Mouse (Mus musculus): Measurements from ENCODE around the gene Dock7.

Gene Dock7

DNA sequence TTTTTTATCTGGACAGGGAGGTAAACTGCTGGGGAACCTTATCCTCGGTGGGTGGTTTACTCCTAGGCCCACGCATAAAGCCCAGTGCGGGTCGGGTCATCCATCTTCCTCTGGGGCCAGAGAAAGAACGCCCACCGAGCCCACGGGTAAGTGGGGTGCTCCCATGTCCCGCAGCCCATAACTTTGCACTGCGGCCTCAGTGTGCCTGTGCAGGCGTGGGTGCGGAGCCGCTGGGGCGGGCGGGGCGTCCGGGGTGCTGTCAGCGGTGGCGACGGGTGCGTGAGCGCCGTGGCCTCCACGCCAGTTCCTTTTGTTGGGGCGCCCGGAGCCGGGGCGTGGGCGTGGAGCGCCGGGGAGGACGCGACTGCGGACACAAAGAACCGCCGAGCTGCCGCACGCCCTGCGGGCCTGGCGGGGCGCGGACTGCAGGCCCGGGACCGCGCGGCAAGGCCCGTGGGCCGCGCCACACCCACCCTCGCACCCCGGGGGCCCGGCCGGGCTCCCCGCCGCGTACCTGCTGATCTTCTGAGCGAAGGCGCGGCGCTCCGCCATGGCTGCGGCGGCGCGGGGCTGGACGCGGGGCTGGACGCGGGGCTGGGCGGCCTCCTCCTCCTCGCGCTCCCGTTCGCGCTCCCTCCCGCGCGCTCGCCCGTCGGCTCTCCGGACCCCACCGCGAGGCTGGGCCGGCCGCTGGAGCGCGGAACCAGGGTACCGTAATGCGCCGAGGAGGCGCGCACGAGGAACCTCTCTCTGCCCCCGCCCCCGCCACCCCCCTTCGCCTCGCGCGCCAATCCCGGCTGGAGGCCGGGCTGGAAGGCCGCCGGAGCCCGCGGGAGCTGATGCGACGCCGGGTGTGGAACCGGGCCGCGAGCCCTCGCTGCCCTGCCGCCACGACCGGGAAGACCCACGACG is at the start of gene Dock7:
Gene Dock7 (minus strand): TSS at position 705 of the 912 bp plus-strand sequence.
- peak; percentile 98 for DNase-seq (ENCODE audit: low read depth)

DNA sequence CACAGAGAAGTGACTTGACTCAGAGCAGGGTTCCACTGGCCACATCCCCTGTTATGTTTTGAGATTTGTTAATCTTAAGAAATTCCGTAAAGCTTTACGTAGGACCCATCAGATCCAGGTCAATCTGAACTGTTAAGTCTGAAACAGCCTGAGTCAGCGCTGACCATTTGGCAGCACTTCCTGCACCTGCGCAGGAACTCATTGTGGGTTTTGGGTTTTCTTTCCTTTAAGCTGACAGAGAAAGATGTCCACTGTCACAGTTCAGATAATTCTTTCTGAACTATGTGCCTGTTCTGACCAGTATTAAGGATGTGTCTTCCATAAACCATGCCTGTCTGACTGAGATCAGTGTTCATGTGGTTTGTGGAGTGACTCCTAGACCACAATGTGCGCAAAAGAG is 48.2 kb upstream of the Dock7 start:
- DNase-seq (ENCODE audit: low read depth): no peak

DNA sequence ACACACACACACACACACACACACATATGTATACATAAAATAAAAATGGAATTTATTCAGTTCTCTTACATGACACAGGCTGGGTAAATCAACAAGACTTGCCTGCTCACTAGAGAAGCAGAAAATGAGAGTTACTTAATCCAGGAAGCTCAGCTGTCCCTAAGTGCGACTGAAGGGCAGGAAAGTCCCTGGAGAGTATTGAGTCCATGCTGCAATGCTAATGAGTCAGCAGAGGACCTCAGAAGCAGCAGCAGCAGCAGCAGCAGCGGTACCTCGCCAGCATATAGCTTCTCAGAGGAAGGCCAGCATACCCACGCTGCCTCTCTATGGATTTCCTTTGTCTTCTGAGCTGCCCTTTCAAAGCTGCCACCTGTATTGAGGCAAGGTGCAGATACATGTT is 42.8 kb upstream of the Dock7 start:
- peak; percentile 64 for DNase-seq (ENCODE audit: low read depth)

DNA sequence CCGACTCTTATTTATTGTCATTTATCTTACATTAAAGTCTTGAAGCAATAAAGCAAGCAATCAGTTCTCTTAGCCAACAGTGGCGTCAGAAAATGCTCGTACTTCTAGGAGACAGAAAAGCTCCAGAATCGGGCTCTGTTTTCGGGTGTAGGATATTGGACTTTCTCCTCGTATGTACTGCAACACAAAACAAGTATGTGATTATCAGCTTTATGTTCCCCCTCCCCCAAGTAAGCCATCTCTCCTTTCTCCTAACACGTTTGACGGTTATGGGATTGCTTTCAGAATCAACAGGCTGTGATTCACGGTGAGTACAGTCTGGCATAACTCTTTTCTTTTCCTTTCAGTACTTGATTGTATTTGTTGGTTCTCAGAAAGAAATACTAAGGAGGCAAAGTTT is 42.3 kb upstream of the Dock7 start:
- peak; percentile 64 for DNase-seq (ENCODE audit: low read depth)

DNA sequence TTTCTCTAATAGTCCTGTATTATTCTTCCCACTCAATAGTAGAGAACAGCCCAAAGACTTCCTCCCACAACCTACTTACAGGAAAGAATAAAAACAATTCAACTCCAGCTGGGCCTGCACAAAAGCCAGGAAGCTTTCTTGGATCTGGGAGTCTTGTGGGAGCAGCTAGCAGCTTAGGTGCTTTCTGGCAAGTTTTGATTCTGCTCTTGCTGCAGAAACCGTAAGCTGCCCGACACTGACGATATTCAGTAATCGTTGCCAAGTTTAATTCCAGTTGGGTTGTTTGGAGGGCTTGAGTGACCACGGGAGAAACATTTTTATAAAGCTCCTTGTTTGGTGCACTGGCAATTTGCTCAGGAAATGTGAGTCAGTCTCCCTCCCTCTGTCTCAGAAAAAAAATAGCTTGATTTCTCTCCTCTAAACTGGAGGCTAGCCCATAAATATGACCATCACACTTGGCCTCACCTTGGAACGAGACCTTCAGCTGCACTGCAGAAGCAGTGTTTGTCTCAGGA is 40.8 kb upstream of the Dock7 start:
- peak; percentile 87 for DNase-seq (ENCODE audit: low read depth)

DNA sequence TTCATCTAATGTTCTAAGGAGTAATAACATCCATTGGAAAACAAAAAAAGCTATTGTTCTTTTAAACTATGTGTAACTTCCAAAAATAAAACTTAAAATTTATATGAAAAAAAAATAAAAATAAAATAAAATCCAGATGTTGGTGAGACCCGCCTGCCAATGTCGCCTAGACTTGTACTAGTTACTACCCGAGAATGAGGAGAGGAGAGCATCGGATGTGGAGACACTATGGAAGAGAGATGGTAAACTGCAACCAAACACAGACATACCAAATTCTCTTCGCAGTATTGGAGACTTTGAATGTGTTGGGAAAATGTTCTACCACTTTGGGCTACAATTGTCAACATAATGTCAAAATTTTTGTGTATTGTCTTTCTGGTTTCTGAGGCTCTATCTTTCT is 40.2 kb upstream of the Dock7 start:
- DNase-seq (ENCODE audit: low read depth): peak; percentile 54

DNA sequence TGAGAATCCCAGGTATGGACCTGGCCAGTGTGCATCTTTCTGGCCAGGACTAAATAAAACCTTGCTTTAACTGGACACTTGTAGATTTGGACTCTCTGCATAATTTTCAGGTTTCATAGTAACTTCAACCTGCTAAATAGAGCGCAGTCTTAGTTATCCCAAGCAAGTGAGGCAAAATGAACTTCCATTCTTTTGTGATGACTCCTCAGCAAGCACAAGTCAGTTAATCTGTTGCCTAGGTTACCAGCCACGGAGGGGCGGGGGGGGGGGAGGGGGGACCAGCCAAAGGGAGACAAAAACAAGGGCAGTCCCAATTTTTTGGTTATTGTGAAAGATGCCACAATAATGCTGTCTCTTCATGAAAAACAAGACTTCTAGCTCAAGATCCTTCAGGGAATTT is 39.7 kb upstream of the Dock7 start:
- DNase-seq (ENCODE audit: low read depth): peak; percentile 91

DNA sequence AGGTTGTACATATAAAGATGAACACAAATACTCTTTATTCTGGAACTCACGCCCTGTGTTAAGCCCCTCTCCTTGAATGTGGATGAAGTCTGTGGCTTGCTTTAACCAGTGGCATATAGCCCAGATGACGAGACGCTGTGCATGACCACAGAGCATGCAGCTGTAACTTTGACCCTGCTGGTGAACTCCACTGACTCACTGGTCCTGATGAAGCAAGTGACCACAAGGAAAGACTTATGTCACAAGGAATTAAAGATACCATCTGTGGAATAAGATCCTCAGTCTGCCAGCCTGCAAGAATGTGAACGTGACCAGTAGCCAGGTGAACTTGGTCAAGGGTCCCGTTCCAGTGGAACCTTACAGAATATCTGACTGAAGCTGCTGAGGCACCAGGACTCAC is 37.8 kb upstream of the Dock7 start:
- peak; percentile 81 for DNase-seq (ENCODE audit: low read depth)

DNA sequence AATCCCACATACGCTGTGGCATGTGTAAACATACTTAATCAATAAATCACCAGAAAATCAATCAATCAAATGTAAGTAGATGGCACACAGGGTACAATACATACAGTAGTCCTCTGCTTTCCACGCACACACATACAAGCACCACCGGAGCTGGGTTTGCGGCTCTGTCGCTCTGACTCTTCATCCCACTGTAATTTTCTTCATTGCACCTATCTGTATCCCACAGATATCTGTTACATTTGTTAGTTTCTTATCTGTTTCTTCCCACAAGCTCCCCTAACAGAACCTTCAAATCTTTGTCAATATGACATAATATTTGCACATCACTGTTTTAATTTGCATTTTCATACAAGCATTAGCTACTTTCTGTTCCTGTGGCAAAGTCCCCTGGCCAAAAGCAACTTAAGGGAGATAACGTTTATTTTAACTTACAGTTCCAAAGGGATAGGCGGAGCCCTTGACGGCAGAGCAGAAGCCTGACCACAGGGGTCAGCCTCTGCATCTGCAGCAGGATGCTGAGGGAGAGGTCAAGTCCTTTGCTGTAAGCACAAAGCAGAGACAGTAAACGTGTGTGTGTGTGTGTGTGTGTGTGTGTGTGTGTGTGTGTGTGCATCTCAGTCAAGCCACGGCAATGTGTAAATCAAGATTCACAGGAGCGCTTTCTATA is 36.1 kb upstream of the Dock7 start:
- DNase-seq (ENCODE audit: low read depth): no peak

DNA sequence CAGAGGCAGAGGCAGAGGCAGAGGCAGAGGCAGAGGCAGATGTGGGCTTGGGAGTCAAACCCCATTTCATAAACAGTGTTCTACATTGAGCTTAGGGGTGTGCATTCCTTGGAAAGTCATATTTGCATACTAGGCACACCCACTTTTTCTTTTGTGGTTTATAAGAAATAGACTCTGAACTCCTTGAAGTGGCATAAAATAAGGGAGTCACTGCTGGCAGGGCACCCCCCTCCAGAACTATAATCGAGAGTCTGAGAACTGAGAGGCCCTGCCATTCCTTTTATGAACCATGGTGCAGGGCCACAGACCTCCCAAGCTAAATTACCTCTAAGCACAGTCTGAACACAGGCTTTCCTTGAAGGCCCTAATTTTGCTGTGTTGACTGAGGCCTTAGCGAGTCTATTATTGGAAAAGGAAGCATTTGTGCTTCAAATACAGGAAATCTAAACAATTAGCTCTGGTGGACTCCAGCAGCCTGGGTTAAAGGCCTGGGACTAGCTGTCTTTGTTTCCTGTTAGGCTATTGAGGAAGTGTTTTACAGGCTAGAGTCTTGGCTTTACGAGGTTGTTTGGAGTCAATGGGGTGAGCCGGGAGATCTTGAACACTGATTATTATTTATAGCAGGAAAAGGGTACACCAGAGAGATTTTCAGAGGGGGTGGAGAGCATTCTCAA is 31.3 kb upstream of the Dock7 start:
- no peak for DNase-seq (ENCODE audit: low read depth)

DNA sequence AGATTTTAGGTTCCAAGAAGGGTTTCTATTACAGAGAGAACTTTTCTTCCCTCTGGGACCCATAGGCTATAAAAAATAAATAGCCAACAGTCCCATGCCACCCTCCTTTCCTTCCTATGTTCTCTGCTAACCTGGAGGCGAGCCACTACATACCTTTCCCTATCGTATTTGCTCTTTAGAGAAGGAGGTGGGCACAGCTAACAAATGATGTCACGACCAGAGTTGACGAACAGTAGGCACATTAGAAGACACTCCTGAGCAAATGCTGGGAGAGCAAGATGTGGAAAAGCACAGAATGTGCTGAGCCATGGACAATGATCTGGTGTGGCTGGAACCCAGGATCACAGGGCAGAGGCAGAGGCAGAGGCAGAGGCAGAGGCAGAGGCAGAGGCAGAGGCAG is 30.7 kb upstream of the Dock7 start:
- no peak for DNase-seq (ENCODE audit: low read depth)

DNA sequence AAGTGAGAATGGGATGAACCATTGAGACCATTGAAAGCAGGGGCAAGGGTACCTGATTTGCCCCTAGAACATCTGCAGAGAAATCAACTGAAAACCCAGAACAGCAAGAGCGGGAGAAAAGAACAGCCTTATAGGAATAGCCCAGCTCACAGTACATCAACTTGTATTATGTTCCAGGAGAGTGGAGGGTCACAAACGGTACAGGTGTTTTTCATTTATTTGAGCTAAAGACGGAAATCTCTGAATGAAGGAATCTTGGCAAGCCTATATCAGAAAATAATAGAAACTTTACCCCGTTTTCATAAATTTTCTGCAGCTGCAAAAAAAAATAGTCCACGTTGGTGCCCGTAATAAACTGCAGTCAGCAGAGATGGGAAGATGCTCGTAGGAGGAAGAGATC is 22.6 kb upstream of the Dock7 start:
- peak; percentile 33 for DNase-seq (ENCODE audit: low read depth)

DNA sequence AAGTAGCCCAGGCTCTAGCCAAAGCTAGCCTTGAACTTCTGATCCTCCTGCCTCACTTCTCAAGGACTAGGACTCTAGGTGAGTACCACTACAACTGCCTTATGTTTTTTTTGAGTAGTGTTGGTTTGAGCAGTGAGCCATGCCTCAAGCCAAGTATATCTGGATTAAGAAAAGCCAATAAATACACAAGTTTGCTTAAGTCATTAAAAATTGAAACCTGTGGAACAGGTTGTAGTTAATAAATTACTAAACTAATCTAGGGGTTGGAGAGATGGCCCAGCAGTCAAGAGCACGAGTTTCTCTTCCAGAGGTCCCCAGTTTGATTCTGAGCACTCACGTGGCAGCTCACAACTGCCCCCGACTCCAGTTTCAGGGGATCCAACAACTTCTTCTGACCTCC is 20.9 kb upstream of the Dock7 start:
- no peak for DNase-seq (ENCODE audit: low read depth)

DNA sequence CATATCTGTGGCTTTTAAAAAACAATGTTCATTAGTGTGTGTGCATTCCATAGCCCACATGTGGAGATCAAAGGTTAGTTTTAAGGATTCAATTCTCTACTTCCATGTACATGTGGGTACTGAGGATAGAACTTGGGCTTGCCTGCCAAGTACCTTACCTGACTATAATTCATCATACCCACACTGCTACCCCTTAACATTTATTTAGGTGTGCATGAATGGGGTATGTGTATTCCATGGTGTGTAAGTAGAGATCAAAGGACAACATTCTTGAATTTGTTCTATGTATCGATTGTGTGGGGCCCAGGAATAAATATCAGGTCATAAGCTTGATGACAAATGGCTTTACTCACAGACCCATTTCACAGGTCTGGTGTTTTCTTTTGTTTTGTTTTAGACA is 20.5 kb upstream of the Dock7 start:
- no peak for DNase-seq (ENCODE audit: low read depth)

DNA sequence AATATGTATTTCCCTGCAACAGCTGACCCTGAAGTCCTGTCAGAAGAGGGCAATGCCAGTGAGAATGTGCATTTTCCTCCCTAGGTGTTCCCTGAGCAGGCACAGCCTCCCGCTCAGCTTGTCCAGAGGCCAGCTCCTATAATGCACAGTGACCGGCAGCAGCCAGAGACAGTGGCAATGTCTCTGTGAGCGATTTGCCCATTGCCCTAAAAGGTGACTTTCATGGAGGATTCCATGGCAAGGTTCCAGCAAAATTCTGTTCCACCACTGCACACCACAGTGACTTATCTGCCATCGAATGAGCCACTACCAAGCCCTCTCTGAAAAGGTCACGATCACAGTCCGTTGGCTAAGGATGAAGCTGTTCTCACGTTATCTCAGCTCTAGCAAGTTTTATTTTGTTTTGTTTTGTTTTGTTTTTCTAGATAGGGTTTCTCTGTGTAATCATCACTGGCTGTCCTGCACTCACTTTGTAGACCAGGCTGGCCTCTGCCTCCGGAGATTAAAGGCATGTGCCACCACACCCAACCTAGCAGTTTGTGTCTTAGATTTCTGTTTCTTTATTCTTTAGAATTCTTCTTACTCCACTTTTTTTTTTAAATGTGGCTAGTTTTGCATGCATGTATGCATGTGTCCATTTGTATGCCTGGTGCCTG is 17.4 kb upstream of the Dock7 start:
- no peak for DNase-seq (ENCODE audit: low read depth)

DNA sequence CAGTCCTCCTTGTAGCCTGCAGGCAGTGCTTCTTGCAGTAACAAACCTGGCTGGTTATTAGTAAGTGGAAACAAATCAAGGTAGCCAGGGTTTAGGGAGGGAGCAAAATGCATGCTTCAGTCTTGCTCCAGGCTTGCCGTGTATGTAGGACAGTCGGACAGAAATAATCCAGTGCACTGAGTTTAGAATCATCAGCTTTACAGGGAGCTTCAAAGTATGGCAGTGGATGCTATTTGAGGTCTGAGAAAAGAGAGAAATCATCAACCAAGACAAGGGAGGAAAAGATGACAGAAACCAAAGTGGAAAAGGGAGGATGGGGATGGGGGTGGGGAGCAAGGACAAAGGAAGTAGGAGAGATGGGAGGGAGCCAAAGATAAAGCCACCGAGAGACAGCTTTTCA is 13.8 kb upstream of the Dock7 start:
- no peak for DNase-seq (ENCODE audit: low read depth)

DNA sequence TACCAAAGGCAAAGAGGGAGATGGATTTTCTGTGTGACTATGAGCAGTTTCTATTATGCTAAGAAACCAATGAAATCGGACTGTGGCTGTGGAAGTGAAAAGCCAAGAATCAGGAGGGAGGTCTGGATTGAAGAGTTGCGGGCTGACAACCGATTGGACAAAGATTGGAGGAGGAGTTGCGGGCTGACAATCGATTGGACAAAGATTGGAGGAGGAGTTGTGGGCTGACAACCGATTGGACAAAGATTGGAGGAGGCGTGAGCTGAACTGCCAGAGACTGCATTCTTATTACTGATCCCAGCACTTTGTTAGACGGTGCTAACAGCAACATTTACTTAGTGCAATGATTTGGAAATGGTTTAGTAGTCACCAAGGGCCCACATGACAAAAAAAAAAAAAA is 12.6 kb upstream of the Dock7 start:
- DNase-seq (ENCODE audit: low read depth): no peak

DNA sequence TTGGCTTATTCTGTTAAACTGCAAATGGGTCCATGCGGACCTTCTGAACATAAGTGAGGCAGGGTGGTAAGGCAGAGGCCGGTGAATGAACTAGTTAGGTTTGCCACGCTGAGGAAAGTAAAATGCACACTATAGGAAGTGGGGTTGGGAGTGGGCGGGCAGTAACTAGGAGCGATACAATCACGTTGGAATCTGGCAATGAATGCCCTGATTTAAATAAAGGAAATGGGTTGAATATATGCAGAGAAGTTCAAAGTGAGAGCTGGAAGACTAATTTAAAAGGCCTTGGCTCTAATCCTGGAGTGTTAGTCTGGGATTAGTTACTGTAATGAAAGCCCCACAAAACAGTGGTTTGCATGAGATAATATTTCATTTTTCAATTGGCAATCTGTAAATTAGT is 12.0 kb upstream of the Dock7 start:
- DNase-seq (ENCODE audit: low read depth): no peak

DNA sequence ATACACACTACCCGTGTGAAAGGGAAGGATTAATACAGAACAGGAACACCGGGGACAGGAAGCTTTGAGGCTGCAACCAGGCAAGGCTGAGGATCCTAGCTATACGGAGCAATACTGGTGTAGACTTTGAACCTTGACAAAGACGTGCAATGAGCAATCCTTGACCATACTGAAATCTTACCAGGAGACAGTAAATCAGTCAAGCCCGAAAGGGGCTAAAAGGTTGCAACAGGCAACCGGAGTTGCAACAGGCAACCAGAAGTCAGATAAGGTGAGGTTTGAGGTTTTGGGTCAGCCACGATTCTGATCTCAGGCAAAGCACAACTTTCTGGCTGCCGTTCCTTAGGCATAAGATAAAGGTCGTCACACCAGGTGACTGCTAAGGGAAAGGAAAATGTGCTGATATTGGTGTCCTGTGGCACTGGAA is 10.5 kb upstream of the Dock7 start:
- DNase-seq (ENCODE audit: low read depth): no peak

DNA sequence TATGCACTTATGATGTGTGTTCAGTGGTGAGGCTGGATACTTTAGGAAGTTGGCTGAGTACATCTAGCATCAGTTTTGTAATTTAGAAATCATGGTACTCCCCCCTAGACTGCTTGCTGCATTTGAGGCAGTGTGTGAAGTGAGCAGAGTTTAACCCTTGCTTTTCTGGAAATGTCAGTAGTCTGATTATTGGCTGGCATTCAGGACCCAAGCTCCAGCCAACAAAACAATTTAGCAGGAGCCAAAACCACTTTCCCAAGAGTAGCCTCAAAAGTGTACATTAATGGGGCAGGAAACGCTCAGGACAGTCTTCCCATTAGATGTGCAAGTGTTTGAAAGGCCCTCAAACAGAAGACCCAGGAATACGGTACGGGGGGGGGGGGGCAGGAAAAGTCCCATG is 2.8 kb upstream of the Dock7 start:
- peak; percentile 70 for DNase-seq (ENCODE audit: low read depth)

DNA sequence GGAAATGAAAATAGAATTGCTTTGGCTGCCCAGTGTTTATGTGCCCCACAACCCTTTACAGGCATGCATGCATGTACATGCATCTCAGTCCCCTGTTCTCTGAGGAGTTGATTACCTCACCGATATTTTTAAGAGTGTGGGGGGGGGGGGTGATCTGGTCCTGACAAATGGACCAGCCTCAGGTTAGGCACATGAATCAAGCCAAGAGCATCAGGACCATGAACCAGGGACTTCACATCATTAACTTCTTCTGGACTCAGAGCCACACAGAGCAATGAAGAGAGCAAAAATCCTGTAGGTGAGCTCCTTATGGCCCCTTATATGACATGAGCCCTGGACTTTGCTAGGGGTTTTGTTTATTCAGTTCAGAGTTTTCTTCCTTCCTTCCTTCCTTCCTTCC is 2.1 kb upstream of the Dock7 start:
- DNase-seq (ENCODE audit: low read depth): no peak

DNA sequence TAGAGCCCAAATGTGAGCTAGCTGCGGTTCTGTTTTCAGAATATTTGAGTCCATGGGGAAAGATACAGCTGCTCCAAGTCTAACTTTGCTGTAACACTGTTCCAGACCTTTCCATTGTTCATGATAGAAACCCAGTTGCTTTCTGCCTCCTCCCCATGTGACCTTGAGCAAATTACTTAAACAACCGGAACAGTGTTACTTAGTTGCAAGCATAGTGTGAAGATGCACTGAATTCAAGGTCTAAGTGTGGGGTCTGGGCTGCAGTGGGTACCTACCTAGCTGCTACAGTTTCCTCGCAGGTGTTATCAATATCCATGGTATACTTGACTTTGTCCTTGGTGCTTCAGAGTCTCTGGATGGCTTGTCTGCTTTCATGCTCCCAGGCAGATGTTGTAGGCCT is 1.3 kb upstream of the Dock7 start:
- DNase-seq (ENCODE audit: low read depth): no peak
